Mouse (Mus musculus) forebrain, embryonic 13.5 days (tissue): ENCODE measurements around the gene Sf1. TPM values are rescaled to one million over a fixed set of nuclear protein-coding genes. Genes with fewer than 3 reads are reported as not detected.

ENCODE experiments used
- ATAC-seq: fragments of 200-750 bp; cut with Nextera tagmentation; 2 replicates; pipeline ENCODE4 v1.8.0; 2017
- H3K27ac ChIP-seq: fragments of 300-500 bp; sonication (generic); 2 replicates; pipeline ENCODE4 v1.5.1; 2015; ENCODE audit warnings: inconsistent platforms, mild to moderate bottlenecking, moderate library complexity
- H3K27me3 ChIP-seq: fragments of 300-500 bp; sonication (generic); 2 replicates; pipeline ENCODE4 v1.6.1; 2015; ENCODE audit warnings: mild to moderate bottlenecking, inconsistent platforms
- H3K36me3 ChIP-seq: fragments of 300-500 bp; sonication (generic); 2 replicates; pipeline ENCODE4 v1.6.1; 2015; ENCODE audit warnings: mild to moderate bottlenecking, inconsistent platforms; ENCODE audit not compliant: poor library complexity, severe bottlenecking
- H3K4me1 ChIP-seq: fragments of 300-500 bp; sonication (generic); 2 replicates; pipeline ENCODE4 v1.6.1; 2015; ENCODE audit warnings: inconsistent platforms
- H3K4me2 ChIP-seq: fragments of 300-500 bp; sonication (generic); 2 replicates; pipeline ENCODE4 v1.6.1; 2015; ENCODE audit warnings: inconsistent platforms, mild to moderate bottlenecking, moderate library complexity
- H3K4me3 ChIP-seq: fragments of 300-500 bp; sonication (generic); 2 replicates; pipeline ENCODE4 v1.5.1; 2015; ENCODE audit warnings: mild to moderate bottlenecking, inconsistent platforms
- H3K9ac ChIP-seq: fragments of 300-500 bp; sonication (generic); 2 replicates; pipeline ENCODE4 v1.6.1; 2015; ENCODE audit warnings: mild to moderate bottlenecking, inconsistent platforms
- H3K9me3 ChIP-seq: fragments of 300-500 bp; sonication (generic); replicated peaks from 2 replicates; pipeline ENCODE4 v1.6.1; 2016; ENCODE audit warnings: inconsistent platforms
- WGBS: fragments of 180-500 bp; shearing (Covaris S2); methylation state at CpG from one replicate; pipeline ENCODE4 v1.1.7; 2015; 5-methylcytosine and 5-hydroxymethylcytosine counted together
- polyA plus RNA-seq: library from polyadenylated mRNA; unstranded; fragments of >200 nt; fragmentation: Nextera tagmentation; extraction: Ambion mirVana; gene quantifications from 2 replicates; pipeline ENCODE4 v1.2.1, GENCODE M21; 2015

Gene Sf1
- polyA plus RNA-seq, 1 experiment from 2014 or later: 134 TPM

DNA sequence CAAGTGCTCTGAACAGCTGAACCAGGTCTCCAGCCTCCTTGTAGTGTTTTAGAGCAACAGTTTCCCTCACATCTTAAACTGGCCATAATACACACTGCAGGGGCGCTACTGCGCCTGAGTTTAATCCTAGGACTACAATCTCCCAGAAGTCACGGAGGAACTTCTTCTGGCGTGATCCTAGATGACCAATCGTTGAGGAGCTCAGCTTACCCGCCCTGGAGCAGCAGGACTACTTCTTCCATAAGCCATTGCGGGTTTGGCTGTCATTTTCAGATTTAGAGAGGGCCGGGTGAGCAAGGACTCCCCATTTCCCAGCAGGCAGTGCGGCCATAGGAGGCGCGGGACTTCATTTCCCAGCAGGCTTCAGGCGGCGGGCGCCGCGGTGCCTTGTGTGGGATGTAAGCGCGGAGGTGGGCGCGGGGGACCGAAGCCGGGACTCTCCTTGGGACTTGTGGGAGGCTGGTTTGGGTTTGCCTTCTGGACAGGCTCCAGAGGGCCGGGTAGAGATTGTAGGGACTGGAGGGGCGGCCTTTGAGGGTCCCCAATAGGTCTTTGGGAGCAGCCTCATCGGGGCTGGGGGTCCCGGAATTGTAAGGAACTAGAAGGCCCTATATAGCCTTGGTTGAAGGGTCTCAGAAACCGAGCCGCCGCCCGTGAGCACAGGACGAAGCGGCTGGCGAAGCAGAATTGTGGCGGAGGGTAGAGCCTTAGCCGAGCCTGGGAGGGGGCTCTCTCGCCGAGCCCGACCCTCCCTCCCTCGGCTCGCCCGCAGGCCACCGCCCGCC, 28.6 kb upstream of the Sf1 start, which contains the start of gene Men1:
Gene Men1 (plus strand): TSS at position 307 of the 785 bp plus-strand sequence.
- H3K4me2 ChIP-seq: peak within 1 kb of the TSS; percentile 95
- H3K27ac ChIP-seq: peak within 1 kb of the TSS; percentile 61
- under 1% methylated on average over 39 of the region's 43 CpGs for WGBS
- peak; percentile 95 for ATAC-seq
- H3K9me3 ChIP-seq: no peaks in the 10 kb centered on the region
- H3K4me1 ChIP-seq: peaks cover 35% of the 10 kb centered on the region
- no peaks in the 10 kb centered on the region for H3K27me3 ChIP-seq
- peak within 1 kb of the TSS; percentile 78 for H3K4me3 ChIP-seq
- peak within 1 kb of the TSS; percentile 89 for H3K9ac ChIP-seq
- peaks cover 33% of the 10 kb centered on the region for H3K36me3 ChIP-seq

- Histone ChIP-seq H3K9me3 (no peaks in the 10 kb centered on the region), H3K4me2 (peak overlapping the region; percentile 95), H3K27ac (peak overlapping the region; percentile 52), H3K9ac (peak overlapping the region; percentile 89), H3K36me3 (peaks cover 39% of the 10 kb centered on the region), H3K27me3 (no peaks in the 10 kb centered on the region), H3K4me3 (peak overlapping the region; percentile 78), H3K4me1 (peaks cover 37% of the 10 kb centered on the region)
- ATAC-seq: no peak; the same call in 1 of the 2 replicates
- WGBS: under 1% methylated on average over 24 of the region's 25 CpGs
Measured at GRCm38 (mm10) chr19:6335458-6335827, 28.0 kb upstream of the Sf1 start.

- Histone ChIP-seq H3K36me3 (peaks cover 39% of the 10 kb centered on the region), H3K4me3 (peak overlapping the region; percentile 78; the same call in 1 of the 2 replicates), H3K27ac (no peak overlapping the region), H3K9ac (peak overlapping the region; percentile 89), H3K9me3 (no peaks in the 10 kb centered on the region), H3K27me3 (no peaks in the 10 kb centered on the region), H3K4me1 (peaks cover 49% of the 10 kb centered on the region), H3K4me2 (peak overlapping the region; percentile 95)
- ATAC-seq: no peak
- 93% methylated on average over 10 of the region's 10 CpGs for WGBS
Measured at GRCm38 (mm10) chr19:6336920-6337319, 26.6 kb upstream of the Sf1 start.

DNA sequence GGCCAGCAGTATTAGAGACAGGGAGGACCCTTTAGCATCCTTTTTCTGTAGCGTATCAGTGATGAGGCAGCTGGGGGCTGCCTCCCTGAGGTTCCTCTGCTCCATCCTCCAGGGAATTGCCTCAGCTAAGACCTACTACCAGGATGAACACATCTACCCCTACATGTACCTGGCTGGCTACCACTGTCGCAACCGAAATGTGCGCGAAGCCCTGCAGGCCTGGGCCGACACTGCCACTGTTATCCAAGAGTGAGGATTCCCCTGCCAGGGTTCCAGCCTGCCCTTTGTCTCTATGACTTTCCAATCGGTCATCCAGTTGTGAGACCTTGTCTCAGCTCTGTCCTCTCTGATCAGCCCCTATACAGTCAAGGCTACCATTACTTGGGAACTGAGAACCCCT, 25.3 kb upstream of the Sf1 start:
- ATAC-seq: no peak
- 93% methylated on average over 7 of the region's 7 CpGs for WGBS

DNA sequence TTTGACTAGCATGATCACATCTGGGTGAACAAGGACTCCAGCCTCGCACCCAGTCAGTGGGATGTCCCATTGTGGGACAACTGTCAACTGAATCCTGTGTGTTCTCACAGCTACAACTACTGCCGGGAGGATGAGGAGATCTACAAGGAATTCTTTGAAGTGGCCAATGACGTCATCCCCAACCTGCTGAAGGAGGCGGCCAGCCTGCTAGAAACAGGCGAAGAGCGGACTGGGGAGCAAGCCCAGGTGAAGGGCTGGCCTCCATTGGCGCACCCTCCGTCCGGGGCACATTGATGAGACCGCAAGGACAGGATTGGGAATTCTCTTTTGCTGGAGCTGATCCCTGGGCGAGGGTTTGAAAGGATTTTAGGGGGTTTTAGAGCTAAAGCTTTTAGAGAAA, 24.8 kb upstream of the Sf1 start:
- Histone ChIP-seq H3K4me1 (peaks cover 48% of the 10 kb centered on the region), H3K9ac (no peak overlapping the region), H3K9me3 (no peaks in the 10 kb centered on the region), H3K4me2 (no peak overlapping the region), H3K27ac (no peak overlapping the region), H3K4me3 (no peak overlapping the region), H3K36me3 (peaks cover 46% of the 10 kb centered on the region), H3K27me3 (no peaks in the 10 kb centered on the region)
- ATAC-seq: no peak
- 90% methylated on average over 11 of the region's 11 CpGs for WGBS

More for the DNA sequence above, 25.3 kb upstream of the Sf1 start:
- Histone ChIP-seq H3K27me3 (no peaks in the 10 kb centered on the region), H3K9me3 (no peaks in the 10 kb centered on the region), H3K9ac (no peak overlapping the region), H3K27ac (no peak overlapping the region), H3K4me2 (no peak overlapping the region), H3K4me3 (no peak overlapping the region), H3K36me3 (peaks cover 43% of the 10 kb centered on the region), H3K4me1 (peaks cover 48% of the 10 kb centered on the region)

DNA sequence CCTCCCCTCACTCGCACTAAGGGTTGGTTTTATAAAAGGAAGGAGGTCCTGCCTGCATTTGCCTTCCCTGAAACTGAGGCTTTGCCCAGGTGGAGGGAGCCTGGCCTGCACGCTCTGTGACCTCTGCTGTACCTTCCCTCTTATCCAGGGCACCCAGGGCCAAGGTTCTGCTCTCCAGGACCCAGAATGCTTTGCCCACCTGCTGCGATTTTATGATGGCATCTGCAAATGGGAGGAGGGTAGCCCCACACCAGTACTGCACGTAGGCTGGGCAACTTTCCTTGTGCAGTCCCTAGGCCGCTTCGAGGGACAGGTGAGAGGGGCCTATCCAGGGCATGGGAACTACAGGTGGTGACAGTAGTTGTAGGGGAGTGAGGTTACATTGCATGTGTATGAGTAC, 24.3 kb upstream of the Sf1 start:
- H3K4me2 ChIP-seq: no peak overlapping the region
- 96% methylated on average over 6 of the region's 6 CpGs for WGBS
- H3K36me3 ChIP-seq: peaks cover 51% of the 10 kb centered on the region
- H3K4me3 ChIP-seq: no peak overlapping the region
- H3K4me1 ChIP-seq: peaks cover 46% of the 10 kb centered on the region
- no peaks in the 10 kb centered on the region for H3K9me3 ChIP-seq
- no peak for ATAC-seq
- no peak overlapping the region for H3K27ac ChIP-seq
- no peaks in the 10 kb centered on the region for H3K27me3 ChIP-seq
- no peak overlapping the region for H3K9ac ChIP-seq

- Histone ChIP-seq H3K27ac (no peak overlapping the region), H3K4me3 (no peak overlapping the region), H3K4me2 (no peak overlapping the region; the same call in 1 of the 2 replicates), H3K9ac (no peak overlapping the region), H3K4me1 (peaks cover 42% of the 10 kb centered on the region), H3K9me3 (no peaks in the 10 kb centered on the region), H3K36me3 (peaks cover 59% of the 10 kb centered on the region), H3K27me3 (no peaks in the 10 kb centered on the region)
- ATAC-seq: no peak
- WGBS: 64% methylated on average over 15 of the region's 15 CpGs
Measured at GRCm38 (mm10) chr19:6339890-6340504, 23.5 kb upstream of the Sf1 start.

GRCm38 (mm10) chr19:6340524-6341452, 22.7 kb upstream of the Sf1 start, which contains the start of gene Map4k2:
Gene Map4k2, plus strand, starts transcription at chr19:6341135.
- H3K9ac ChIP-seq: peak within 1 kb of the TSS; percentile 76
- H3K4me1 ChIP-seq: peaks cover 39% of the 10 kb centered on the region
- H3K36me3 ChIP-seq: peaks cover 67% of the 10 kb centered on the region
- peak; percentile 78 for ATAC-seq
- no peaks in the 10 kb centered on the region for H3K9me3 ChIP-seq
- no peak within 1 kb of the TSS for H3K27ac ChIP-seq
- peak within 1 kb of the TSS; percentile 86 for H3K4me2 ChIP-seq
- H3K4me3 ChIP-seq: peak within 1 kb of the TSS; percentile 59
- no peaks in the 10 kb centered on the region for H3K27me3 ChIP-seq
- 12% methylated on average over 40 of the region's 72 CpGs for WGBS

DNA sequence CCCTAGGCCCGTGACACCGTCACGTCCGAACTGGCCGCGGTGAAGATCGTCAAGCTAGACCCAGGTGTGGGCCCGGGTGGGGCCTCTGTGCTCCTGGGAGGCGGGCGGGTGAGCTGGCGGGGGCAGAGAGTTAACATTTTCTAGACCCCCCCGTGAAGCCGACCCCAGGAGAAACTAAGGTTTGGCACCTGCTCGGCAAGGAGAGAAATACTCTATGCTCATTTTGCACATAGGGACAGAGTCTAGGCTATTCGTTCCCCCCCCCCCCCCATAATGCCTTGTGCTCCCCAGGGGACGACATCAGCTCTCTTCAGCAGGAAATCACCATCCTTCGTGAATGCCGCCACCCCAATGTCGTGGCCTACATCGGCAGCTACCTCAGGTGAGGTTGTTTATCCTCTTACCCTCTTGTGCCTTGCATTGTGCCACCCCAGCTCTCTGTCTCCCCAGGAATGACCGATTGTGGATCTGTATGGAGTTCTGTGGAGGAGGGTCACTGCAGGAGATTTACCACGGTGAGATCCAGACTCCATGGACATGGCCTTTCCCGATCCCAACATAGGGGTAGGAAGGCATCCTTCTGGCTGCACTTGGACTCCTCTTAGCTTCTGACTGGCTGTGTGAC, 21.9 kb upstream of the Sf1 start:
- Histone ChIP-seq H3K27me3 (no peaks in the 10 kb centered on the region), H3K4me3 (peak overlapping the region; percentile 59), H3K9me3 (no peaks in the 10 kb centered on the region), H3K4me2 (peak overlapping the region; percentile 86), H3K9ac (peak overlapping the region; percentile 76), H3K27ac (no peak overlapping the region), H3K36me3 (peaks cover 74% of the 10 kb centered on the region), H3K4me1 (peaks cover 32% of the 10 kb centered on the region)
- WGBS: 12% methylated on average over 23 of the region's 23 CpGs
- no peak; the same call in 1 of the 2 replicates for ATAC-seq

DNA sequence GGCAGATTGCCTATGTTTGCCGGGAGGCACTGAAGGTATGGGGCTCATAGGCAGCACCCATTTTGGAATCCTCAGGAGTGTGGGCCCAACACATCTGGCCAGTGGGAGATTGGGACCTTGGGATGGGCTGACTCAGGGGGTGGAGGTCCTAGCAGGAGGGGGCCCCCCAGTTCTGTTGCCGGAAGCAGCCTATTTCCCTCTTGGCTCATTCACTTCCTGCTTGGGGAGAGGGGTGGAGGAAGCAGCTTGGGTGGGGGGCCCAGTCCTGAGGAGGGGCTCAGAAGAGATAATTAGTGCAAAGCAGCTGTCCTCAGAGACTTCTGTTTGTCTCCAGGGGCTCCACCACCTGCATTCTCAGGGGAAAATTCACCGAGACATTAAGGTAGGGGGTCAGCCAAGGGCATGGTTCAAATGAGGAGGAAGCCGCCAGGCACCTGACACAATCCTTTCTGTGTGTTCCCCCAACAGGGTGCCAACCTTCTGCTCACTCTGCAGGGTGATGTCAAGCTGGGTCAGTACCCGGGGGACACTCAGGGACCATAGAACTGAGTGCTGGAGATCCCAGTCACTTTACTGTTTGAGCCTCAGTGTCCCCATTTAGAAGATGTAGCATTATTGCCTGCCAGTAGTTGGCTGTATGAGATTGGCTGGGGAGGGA, 21.1 kb upstream of the Sf1 start:
- no peak overlapping the region; the same call in 1 of the 2 replicates for H3K27ac ChIP-seq
- no peak overlapping the region for H3K9ac ChIP-seq
- H3K9me3 ChIP-seq: no peaks in the 10 kb centered on the region
- peaks cover 23% of the 10 kb centered on the region for H3K4me1 ChIP-seq
- WGBS: 86% methylated on average over 5 of the region's 5 CpGs
- ATAC-seq: no peak
- H3K4me2 ChIP-seq: 0 out of 2 replicates have a peak overlapping the region, but pooled peaks have one; percentile 86
- peak overlapping the region; percentile 4; the same call in 1 of the 2 replicates for H3K4me3 ChIP-seq
- no peaks in the 10 kb centered on the region for H3K27me3 ChIP-seq
- H3K36me3 ChIP-seq: peaks cover 74% of the 10 kb centered on the region
